Mouse (Mus musculus) heart, postnatal 4 days (tissue): ENCODE results near the gene Kcnt1. TPM values are rescaled to one million over a fixed set of nuclear protein-coding genes. Genes with fewer than 3 reads are reported as not detected.
"Not testable (repeated sequence)": the region's sequence is repeated elsewhere in the genome, so short reads cannot be mapped to it uniquely, and the experiment has no call there.

Experiments used
- DNase-seq: peaks from one replicate; pipeline ENCODE4 v3.0.0; 2021
- total RNA-seq, 2 experiments: library from RNA; stranded (reverse); gene quantifications; 2 replicates each; pipeline ENCODE4 v1.2.3; 2021

The Kcnt1 gene
- total RNA-seq: under 1 TPM; 0.32 to 0.52 TPM

GRCm38 (mm10) chr2:25863337-25864131, at the start of gene Kcnt1:
Gene Kcnt1, plus strand, starts transcription at chr2:25863734.
- DNase-seq: peak; percentile 42

GRCm38 (mm10) chr2:25815748-25816147, 47.8 kb upstream of the Kcnt1 start, which contains the start of gene Glt6d1:
Gene Glt6d1, minus strand, starts transcription at chr2:25815848.
- not testable (repeated sequence) for DNase-seq

DNA sequence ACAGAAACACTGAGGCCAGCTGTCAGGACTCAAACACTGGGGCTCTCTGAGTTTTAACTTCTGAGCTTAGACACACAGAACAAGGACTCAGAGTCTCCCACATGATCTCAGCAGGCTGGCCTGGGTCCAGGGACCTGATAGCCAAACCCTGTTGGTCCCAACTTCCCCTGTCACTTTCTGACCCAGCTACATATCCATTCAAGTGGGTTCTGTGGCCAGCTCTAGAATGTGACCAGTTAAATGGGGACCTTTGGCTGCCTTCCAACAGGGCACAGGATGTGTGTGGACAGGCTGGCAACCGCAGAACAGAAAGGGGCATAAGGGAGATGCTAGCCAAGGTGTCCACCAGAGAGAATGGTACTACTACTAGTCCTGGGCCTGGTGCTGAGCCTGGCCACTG, 40.7 kb upstream of the Kcnt1 start, which contains the start of gene Lcn9:
Gene Lcn9 (plus strand): TSS at position 348 of the 400 bp plus-strand sequence.
- DNase-seq: peak; percentile 53

- no peak for DNase-seq
These were observed 38.8 kb upstream of the Kcnt1 start for GRCm38 (mm10) chr2:25824751-25825150.

DNA sequence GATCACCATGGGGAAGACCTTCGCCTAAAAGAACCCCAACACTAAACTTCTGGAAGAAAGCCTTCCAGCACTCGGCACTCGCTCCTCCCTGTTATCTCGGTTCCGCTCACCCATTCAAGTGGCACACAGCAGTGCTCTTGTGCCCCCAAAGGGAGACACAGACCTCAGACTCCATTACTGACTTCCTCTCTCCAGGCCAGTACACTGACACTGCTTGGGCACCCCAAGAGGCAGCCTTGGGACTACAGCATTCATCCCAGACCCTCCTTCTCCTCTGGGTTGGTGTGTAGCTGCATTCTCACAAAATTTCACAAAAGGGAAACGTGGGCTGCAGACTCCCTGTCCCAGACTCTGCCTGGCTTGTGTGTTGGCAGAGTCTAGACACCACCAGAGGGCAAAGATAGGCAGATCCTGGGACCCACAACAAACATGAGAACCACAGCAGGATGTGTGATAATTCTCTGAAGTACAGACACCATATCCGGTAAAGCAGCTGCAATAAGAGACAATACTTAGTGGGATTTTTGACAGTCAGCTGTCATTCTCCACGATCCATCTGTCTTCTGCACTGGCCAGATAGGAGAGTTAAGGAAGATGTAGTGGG, 35.1 kb upstream of the Kcnt1 start:
- no peak for DNase-seq

DNA sequence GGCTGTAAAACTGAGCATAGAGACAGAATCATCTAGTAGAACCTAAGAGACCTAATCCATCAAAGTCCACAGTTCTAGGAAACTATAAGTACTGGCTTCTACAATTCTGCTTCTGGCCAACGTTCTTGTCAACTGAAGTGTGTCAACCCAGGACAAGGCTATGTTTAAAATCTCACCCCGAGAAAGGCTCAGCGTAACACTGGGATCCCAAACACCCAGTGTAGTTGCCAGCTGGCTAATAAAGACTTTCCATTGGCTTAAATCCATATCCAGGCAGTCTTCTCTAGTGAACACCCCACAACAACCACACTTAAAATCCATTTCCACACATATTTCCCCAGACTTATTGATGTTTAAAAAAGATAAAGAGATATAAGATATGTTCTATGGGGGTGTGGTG, 32.7 kb upstream of the Kcnt1 start:
- DNase-seq: no peak

GRCm38 (mm10) chr2:25836291-25836690, 27.2 kb upstream of the Kcnt1 start:
- peak; percentile 82 for DNase-seq

DNA sequence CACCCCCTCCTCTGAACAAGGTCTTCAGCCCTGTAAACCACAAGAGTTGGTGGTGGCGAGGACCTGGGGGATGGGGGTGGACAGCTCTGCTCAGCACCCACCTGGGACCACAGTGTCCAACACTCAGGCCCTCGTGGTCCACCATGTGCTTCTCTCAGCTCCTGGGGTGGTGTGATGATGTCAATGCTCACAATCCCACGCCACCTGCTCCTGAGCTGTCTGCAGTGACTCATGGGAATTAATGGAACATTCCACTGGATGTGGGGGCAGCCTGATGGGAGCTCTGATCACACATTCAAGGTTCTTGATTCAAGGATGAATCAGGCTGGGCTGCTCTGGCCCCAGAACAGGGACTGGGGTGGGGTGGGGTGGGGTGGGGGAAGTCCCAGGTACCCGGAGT, 21.4 kb upstream of the Kcnt1 start:
- DNase-seq: no peak

- DNase-seq: no peak
These were observed 20.8 kb upstream of the Kcnt1 start for GRCm38 (mm10) chr2:25842758-25843157.

- no peak for DNase-seq
These were observed 19.4 kb upstream of the Kcnt1 start for GRCm38 (mm10) chr2:25844097-25844496.

- no peak for DNase-seq
These were observed 17.0 kb upstream of the Kcnt1 start for GRCm38 (mm10) chr2:25846516-25846915.

GRCm38 (mm10) chr2:25847226-25847625, 16.3 kb upstream of the Kcnt1 start, which contains the start of gene Sohlh1:
Gene Sohlh1, minus strand, starts transcription at chr2:25847248.
- DNase-seq: no peak

DNA sequence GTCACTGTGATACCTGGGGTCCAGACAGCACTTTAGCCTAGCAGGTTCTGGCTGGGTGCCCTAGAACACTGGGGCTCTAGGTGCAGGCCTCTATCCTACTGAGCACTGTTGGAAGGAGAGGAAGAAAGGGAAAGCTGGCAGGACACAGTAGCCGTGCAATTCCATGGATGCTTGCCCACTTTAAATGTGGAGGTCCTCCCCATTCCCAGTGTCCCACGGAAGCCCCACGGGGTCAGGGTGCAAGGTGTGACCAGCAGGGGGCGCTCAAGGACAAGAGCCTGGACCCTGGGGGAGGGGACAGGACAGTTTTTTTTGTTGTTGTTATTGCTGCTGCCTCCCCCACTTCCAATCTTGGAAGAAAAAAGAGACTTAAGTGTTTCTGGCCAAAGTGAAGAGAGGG, 13.2 kb upstream of the Kcnt1 start:
- DNase-seq: peak; percentile 68

DNA sequence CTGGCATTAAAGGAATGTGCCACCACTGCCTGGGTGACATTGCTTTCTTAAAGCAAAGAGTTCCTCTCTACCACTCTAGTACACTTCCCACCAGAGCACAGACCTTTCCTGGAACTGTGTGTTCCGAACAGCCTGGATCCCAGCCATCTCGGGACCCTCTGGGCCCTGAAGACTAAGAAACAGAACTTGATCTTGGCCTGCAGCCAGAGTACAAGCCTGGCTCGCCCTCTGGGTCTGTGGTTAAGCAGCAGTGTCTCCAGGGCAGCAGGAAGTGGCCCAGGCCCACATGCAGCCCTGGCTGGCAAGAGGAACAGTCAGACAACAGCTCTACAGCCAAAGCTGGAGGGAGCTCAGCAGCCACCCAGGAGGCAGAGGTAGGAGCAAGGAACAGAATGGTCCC, 10.9 kb upstream of the Kcnt1 start:
- peak; percentile 27 for DNase-seq

- DNase-seq: no peak
These were observed 9.5 kb upstream of the Kcnt1 start for GRCm38 (mm10) chr2:25853998-25854397.

- no peak for DNase-seq
These were observed 3.6 kb upstream of the Kcnt1 start for GRCm38 (mm10) chr2:25859891-25860290.

GRCm38 (mm10) chr2:25862038-25862437, 1.5 kb upstream of the Kcnt1 start:
- DNase-seq: no peak

GRCm38 (mm10) chr2:25862696-25863270, 751 bp upstream of the Kcnt1 start:
- DNase-seq: no peak

- no peak for DNase-seq
These were observed 696 bp downstream of the Kcnt1 start for GRCm38 (mm10) chr2:25864230-25864629.

DNA sequence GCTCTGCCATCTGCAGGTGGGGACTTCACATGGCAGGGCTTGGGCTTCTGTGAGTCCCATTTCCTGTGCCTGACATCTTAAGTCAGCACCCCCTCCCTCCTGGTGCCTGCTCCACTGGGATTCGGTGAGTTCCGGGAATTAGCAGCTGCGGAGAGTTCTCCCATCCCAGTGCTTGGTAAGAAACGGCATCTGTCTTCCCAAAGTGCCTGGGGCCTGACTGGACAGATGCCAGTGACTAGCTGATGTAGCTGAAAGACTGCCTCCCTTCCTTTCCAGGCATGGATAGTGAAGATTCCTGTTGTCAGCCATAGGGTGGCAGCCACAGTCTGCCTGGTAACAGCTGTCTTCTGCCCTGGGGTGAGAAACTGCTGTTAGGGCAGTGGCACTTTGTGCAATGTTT, 1.9 kb downstream of the Kcnt1 start:
- peak; percentile 18 for DNase-seq

DNA sequence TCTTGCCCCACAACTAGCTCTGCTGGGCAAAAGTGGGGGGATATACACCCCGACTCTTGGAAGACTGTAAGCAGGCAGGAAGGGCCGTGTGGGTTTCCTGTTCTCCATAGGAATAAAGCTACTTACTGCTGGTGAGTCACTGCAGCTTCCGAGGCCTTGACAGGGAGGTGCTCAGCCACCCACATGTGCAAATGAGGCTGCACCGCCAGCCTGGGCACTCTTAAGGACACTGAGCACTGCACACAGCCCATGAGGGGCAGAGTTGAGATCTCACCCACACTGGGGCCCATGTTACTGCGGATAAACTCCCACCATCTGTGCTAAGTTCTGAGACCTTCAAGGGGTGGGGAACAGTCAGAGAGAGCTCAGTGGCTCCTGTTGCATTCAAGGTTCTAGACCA, 3.1 kb downstream of the Kcnt1 start:
- DNase-seq: no peak

DNA sequence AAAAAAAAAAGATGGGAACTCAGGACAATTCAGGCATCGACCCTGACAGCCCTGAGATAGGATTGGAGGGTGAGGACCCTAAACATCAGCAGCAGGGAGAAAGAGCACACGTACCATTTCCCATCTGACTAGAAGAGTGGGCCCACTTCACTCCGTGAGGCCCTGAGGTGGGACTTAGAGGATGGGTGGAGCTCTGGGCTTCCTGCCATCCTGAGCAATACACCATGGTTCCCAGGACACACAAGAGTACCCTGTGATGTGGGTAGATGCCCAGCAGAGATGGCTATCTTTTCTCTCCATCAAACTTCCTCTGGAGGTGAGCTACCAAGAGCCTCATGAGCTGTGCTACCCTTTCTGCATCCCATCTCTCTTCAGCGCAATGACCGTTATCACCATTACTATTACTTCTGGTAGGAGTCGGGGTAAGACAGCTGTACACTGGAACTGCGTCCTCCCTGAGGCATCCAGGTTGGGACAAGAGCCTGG, 13.8 kb downstream of the Kcnt1 start:
- DNase-seq: no peak

GRCm38 (mm10) chr2:25877736-25878268, 14.3 kb downstream of the Kcnt1 start:
- no peak for DNase-seq
